Mouse (Mus musculus): ENCODE measurements around the gene Ctnnbl1.

Ctnnbl1 gene

DNA sequence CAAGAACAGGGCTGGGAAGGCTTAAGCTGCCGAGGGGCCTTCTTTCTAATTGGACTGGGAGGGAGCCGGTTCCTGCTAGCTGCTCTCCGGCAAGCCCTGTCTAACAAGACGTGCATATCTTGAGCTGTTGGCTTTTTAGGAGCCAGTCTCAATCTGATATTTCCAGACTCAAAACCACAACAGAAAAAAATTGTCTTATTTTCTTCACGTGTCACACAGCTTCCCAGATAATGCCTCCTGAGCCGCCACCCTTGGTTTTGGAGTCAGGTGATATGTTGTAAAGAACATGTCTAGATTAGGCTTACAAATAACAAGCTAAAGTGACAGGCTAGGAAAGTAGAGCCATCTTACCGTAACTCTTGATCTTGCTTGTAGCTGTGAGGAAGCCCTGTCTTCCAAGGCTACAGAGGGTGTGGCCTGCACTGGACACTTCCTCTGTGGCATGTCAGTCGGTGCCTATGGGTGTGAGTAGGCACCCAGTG lies 56.7 kb downstream of the Ctnnbl1 start:
- DNase-seq (ENCODE audit: low spot score in 2 of 2): no peak

DNA sequence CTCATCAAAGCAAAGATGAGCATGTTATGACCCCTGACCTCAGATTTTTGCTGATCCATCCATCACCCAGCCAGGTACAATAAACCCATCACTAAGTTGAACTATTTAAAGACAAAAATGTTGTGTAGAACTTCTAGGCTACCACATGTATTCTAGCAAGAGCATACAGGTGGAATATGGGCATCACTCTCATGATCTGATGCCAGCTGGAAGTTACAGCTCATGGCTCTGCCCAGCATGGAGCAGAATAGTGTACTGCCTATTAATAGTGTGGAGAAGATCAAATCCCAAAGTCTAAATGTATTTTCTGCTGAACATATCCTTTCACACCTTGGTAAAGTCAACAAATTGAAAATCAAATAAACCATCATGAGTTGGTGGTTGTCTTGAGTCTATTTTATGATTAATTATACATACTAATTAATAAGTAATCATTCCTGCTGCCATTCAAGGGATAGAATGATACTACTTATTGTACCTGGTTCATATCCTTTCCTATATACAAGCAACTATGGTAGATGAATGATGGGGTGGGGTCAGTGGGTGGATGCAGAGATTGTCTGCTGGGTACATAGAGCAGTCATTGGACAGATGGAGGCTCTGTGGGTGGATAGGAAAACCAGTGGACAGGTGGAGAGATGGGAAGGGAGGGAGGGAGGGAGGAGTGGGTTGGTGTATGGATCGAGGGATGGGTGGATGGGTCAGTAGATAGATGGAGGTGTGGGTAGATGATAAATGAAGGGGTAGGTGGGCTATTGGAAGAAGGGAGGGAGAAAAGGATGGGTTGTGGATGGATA lies 58.6 kb downstream of the Ctnnbl1 start:
- DNase-seq (ENCODE audit: low spot score in 2 of 2): no peak

DNA sequence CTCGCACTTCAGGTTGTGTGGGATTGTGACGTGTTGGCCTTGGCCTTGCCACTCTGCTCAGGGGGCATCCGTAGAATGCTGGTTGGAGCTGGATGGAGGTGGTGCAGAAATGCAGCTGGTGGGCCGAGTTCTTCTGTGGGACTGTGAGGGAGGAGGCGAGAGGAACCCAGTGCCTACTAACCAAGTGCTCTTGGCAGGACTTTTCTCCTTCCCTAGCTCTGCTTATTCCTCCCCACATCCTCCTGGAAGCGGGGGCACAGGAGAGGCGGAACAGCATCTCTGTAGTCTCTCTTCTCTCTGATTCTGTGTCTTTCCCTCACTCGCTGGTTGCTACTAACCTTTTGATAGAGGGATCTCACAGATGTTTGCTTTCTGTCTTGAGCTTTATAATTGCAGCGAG lies 62.3 kb downstream of the Ctnnbl1 start:
- no peak for DNase-seq (ENCODE audit: low spot score in 2 of 2)

DNA sequence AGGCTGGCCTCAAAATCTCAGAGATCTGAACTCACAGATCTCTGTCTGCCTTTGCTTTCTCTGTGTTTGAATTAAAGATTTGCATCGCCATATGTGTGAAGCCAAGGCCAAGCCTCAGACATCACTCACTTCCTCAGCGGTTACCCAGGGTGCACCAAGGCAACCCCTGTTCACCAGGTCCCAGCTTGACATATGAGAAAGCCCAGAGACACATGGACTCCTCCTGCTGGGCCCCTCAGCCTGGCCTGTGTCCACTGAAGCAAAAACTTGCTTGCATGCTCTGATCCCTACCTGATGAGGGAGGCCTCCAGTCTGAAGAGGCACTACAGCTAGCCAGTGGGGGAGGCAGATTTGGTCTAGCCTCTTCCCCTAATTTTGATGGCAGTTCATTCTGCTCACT lies 63.1 kb downstream of the Ctnnbl1 start:
- DNase-seq (ENCODE audit: low spot score in 2 of 2): no peak

DNA sequence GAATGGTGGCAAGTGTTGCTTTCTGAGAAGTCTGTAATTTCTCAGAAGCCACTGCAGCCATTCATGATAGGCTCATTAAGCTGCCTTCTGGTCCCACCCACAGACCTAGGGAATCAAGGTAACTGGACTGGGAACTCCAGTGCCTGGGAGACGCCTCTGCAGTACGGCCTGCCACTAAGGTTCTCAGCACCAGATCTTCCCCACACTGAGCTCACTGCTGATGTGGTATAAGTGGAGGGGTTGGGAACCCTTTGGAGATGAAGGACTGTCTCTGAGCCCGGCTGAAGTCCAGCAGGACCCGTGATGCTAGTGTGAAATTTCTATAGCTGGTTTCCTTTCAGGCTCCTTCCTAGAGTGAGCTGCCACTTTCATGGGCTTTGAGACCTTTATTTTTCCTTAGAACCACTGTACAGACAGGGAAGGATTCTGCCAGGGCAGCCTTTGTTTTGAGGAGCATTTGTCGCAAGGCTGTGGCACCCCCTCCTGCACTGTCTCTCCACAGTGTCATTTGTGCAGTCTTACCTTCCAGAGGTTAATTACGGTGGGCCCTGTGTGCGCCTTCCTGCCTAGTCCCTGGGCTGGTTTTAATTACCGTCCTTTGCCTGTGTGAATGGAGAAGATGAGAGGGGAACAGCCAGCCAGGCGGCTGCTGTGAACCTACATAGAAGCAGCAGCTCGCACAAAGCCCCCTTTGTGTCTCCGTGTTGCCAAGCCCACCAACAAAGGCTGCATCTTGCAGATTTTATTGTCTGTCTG lies 63.7 kb downstream of the Ctnnbl1 start:
- DNase-seq (ENCODE audit: low spot score in 2 of 2): no peak

DNA sequence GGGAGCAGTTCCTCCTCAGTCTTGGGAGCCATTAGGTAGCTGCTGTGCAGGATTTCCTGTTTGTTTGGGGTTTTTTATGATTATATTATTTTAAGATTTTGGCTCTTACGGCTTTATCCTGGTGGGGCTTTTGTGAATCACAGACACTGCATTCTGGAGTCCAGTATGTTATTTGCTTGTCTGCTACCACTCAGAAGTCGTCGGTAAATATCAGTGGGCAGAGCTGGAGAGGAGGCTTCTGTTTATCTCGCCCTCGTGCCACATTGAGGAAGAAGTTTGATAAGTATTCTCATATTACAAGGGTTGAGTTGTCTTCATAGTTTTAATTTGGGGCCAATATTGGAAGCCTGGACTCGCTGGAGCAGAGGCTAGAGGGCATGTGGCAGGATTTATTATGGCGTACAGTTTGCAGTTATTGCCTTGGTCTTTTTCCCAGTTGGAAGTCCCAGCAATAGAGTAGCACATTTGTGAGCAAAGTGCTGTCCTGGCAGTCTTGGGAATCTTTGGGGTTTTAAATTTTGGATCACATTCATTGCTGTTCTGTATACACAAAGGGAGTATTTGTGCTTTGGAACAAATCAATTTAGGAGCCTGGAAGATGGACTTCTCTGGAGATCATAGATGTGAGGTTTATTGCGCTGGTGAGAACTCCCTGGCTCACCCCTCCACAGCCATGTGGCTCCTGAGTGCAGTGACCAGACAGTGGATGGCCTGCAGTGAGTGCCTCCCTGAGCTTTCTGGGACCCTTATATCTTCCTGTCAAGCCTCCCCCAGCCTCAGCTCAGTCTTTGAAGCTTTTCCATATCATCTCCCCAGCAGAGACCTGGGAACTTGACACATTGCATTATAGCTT lies 64.5 kb downstream of the Ctnnbl1 start:
- no peak for DNase-seq (ENCODE audit: low spot score in 2 of 2)

DNA sequence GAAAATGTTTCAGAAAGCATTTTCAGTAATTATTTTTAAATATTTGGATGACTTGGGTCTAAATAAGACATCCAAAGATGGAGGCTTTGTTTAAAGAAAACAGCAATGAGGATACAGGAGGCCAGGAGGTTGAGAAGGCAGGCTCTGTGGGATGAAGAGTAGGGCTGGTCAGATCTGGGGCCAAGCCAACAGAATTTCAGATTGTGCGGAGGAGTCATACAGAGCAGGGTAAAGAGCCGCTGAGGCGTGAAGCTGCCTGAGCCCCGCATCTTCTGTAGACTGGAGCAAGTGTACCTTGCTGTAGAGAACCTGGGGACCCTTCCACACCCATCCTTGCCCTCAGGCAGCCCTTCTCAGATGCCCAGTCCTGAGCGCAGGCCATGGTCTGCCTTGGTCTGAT lies 65.5 kb downstream of the Ctnnbl1 start:
- no peak for DNase-seq (ENCODE audit: low spot score in 2 of 2)

DNA sequence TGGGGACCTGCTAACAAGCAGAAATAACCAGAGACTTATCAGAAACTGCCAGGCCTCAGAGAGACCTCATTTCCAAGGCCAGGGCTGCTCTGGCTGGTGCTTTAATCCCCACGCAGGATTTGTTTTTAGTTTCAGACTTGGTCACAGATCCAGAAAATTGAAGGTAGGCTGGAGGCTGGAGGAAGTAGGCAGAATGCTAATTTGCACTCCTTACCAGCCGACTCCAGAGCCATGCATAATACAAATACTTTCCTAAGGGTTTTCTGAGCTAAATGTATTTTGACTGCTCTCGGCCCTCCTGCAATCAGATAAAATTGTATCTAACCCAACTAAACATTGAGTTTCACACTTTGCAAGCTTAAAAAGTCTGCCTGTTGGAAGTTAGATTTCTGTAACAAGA lies 67.2 kb downstream of the Ctnnbl1 start:
- no peak for DNase-seq (ENCODE audit: low spot score in 2 of 2)

DNA sequence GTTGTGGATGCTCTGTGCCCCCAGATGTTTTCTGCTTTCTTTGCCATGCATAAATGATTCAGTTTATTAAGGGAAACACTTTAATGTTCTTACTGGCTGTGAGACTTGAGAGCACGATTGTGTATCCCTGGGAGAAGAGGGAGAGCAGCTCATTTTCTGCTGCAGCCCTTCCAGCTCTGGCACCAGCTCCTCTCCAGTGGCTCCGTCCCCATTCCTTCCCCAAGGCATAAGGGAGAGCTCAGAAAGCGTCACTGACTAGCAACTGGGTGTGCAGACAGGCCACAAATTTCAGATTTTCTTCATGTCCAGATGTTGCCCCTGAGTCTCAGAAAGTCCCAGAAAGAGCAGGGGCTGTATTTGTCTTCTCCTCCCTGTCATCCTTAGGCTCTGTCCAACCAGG lies 67.9 kb downstream of the Ctnnbl1 start:
- no peak for DNase-seq (ENCODE audit: low spot score in 2 of 2)

DNA sequence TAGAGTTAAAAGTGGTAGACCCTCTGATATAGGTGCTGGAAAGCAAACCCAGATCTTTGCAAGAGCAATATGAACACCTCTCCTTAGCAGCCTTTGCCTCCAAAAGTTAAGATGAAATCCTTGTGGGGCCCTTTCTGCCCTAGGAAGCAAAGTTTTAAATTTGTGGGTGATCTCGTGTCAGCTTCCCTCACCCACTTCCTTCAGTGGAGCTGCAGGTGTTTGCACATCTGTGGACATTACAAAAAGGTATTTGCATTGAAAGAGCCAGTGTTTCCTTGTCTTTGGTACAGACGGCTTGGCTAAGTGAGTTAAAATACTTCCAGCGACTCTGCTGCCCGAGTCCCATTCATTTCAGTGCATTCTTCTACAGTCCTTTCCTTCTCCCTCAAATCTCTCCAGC lies 69.9 kb downstream of the Ctnnbl1 start:
- no peak for DNase-seq (ENCODE audit: low spot score in 2 of 2)

DNA sequence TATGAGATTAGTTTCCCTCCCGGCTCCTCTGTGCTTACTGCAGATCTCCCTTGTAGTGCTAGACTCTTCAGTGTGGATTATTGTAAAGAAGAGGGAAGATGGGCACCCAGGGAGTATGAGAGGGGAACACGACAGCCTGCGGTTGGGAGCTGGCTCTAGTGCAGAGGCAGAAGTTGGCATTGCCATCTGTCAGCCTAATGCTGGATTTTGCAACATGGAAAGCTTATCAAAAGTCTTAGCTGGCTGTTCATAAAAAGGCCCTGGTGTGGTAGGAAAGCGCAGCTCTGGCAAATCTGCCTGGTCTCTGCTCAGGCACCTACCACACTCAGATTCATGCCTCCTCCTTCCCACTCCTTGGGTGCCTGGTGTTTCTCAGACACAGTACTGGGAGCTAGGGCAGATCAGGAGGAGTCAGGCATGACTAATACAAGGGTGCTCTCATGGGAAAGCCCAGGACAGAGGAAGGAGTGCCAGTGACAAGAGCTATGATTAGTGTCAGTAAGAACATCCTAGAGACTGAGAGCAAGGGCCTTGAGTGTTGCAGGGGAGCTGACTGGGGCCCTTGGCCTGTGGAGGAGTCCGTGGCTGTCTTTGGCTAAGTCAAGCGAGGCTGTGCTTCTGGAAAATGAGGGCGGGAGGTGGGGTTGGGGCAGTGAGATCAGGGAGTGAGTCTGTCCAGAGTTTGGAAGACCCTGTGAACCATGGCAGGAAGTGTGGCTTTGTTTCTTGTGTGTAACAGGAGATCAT lies 70.6 kb downstream of the Ctnnbl1 start:
- DNase-seq (ENCODE audit: low spot score in 2 of 2): no peak

DNA sequence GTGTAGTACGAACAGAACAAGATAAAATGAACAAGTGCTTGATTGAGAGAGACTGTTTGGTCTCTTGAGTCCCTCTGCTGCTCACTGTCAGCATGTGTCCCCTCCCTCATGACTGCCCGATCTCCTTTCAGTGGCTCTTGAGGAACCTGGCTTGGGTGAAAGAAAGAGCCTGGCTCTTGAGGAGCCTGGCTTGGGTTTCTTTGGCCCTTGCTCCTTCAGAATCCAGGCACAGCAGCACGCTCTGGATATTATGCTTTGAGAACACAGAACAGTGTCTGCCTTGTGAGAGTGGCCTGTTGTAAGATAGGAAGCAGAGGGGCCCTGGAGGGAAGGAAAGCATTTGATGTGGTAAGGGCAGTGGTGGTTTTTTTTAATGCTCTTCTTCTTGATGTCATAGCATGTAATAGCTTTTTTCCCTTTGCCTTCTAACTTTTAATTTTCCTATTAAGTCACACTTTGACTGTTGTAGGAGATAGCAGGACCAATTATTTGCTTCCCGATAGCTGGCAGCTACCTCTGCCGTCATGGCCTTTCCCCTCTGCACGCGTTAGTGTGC lies 71.2 kb downstream of the Ctnnbl1 start:
- DNase-seq (ENCODE audit: low spot score in 2 of 2): peak in 1 of 2 experiments; percentile 56

DNA sequence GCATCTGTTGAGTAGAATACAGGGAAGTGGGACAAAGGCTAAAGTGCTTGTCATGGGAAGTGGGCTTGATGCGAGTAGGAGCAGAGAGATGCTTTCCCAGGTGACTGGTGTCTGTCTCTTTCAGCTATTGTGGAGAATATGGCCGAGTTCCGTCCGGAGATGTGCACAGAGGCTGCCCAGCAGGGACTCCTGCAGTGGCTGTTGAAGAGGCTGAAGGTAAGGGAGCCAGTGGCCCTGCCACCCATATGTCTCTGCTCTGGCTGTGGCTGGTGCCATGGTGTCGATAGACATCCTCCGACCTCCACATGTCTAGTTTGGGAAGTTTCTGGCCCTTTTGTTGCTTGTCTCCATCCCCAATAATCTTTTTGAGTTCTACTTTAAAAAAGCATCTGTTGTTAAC lies 72.1 kb downstream of the Ctnnbl1 start:
- peak in 1 of 2 experiments; percentile 54 for DNase-seq (ENCODE audit: low spot score in 2 of 2)

DNA sequence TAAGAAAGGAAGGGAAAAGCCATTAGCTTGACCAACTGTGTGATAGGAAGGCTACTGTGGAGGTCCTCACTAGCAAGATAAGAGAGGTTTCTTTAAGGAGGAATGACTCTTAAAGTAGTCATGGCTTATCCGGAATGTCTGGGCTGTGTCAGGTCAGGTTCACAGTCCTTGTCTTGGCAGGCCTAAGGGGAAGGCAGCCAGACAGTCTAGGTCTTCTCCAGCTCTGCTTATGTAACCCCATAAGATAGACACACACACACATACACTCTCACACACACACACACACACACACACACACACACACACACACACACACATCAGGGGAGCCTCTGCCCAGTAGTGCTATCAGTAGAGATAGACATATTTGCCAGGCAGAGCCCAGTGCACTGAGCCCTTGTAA lies 73.5 kb downstream of the Ctnnbl1 start:
- peak in 1 of 2 experiments; percentile 44 for DNase-seq (ENCODE audit: low spot score in 2 of 2)

DNA sequence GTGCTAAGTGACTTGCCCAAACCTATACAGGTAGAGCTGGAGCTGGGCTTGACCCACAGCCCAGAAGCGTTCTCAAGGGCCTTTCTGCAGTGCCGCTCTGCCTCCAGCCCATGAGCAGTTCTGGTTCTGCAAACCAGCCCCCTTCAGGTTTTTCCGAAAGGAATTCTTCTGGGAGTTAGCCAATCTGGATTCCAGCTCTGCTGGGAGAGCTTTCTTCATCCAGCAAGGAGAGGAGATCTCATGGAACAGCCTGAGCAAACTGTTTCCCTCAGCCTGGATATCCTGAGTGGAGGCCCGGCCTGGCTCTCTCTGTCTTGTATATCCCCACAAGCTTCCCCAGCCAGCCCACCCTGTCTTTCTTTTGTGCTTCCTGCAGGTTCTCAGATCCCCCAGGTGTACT lies 75.9 kb downstream of the Ctnnbl1 start:
- DNase-seq (ENCODE audit: low spot score in 2 of 2): peak in 1 of 2 experiments; percentile 51

DNA sequence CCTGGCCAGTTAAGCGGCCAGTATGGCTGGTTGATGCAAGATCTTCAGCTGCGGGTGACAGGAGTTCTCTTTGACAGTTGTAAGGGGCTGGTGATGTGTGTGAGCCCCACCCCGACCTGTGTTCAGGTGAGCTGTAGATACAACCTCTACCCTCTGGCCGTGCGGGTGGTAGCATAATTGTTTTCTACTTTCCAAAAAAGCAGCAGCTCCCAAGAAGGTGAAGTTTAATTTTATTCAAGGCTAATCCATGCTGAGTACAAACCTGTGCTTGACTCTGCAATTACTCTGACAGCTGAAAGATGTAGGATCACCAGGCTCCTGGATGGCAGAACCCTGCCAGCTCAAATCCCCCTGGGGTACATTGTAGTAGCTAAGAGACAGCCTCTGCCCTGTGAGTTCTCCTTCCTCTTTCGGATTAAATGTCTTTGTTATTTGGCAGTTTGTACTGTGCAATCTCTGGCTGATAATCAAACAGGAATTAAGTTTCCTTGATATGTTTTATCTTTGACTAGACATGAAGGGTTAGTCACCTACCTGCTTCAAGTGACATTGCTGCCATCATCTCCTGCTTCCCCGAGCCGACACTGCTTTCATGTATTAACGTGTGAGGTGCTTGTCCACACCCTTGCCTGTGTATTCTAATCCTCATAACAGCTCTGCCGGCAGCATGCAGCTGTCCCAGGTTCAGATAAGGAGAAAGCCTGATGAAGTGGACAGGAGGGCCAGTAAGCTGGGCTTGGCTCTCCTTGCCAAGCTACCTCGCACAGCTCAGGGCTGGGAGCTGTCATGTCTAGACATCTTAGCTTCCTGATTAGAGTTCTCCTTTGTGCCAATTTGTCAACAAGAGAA lies 77.1 kb downstream of the Ctnnbl1 start:
- DNase-seq (ENCODE audit: low spot score in 2 of 2): peak in 1 of 2 experiments; percentile 55

DNA sequence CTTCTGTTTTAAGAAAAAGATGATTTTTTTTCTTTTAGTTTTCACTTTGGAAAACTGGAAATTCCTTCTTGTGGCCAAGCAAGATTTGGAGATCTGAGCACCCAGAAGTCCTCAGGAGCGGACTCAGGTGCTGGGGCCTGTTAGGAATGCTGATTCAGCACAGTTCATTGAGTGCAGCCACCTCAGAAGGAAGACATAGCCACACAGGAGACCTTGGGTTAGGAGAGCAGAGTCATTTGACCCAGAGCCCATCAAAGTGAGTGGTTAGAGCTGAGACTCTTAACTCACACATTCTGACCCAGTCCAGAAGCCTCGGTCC lies 77.7 kb downstream of the Ctnnbl1 start:
- no peak for DNase-seq (ENCODE audit: low spot score in 2 of 2)

DNA sequence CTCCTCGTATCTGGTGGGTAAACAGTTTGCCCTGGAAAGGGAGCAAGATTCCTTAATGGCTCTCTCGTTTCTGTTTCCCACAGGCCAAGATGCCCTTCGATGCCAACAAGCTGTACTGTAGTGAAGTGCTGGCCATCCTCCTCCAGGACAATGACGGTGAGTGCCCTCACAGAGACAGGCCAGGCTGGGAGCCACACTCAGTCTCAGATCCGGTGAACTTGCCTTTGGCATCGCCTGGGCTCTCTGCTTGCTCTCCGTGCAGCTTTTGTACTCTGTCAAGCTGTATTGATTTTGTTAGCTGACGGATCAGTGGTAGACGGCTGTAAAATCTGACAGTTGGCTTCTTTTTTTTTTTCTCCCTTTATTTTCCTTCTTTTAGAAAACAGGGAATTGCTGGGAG lies 80.5 kb downstream of the Ctnnbl1 start:
- DNase-seq (ENCODE audit: low spot score in 2 of 2): peak in 1 of 2 experiments; percentile 52

DNA sequence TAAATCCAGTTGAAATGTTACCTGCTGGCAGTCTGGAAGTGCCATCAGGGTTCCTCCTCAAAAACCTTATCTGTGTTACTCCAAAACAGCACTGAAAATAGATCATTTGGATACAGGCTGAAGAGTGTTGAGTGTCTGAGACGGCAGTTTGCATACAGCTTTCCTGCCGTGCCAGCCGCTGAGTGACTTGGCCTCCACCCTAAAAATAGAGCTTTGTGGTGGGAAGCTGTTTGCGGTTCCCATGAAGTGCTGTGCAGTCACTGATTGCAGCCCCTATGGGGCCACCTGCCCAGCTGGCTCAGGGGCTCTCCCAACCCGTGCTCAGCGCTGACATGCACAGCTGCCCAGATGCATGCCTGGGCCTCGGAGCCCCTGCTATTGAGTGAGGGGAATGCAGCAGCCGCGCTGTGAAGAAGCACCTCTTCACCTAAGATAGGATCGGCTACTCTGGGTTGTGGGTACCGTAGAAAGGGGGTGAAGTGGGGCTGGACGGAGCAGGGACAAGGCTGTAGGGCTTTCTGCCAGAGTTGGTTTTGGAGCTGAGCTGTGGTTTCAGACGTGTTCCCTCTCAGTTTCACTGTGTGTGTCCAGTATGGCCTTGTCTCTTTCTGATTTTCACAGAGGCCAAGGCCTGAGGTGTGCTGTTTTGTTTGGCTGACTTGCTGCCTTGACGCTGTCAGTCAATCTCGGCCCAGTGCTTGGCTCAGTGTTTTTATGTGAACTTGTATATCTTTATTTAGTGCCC lies 81.5 kb downstream of the Ctnnbl1 start:
- DNase-seq (ENCODE audit: low spot score in 2 of 2): peak in 1 of 2 experiments; percentile 60

DNA sequence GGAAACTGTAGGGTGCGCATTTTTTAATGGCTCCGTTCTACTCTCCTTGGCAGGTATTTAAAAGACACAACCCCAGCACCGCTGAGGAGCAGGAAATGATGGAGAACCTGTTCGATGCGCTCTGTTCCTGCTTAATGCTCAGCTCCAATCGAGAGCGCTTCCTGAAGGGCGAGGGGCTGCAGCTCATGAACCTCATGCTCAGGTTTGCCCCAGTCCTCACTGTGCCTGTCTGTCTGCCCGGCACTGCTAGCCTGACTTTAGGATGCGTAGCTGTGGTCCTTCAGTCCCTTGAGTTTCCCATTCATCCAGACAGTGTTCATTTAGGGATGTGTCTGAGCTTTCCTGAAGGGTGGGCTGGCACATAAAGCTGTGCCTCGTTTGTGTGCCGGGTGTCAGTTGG lies 82.2 kb downstream of the Ctnnbl1 start:
- peak in 1 of 2 experiments; percentile 50 for DNase-seq (ENCODE audit: low spot score in 2 of 2)
